Mouse (Mus musculus) left cerebral cortex, postnatal 10 days (tissue): ENCODE data around the gene Rsph1. TPM values are rescaled to one million over a fixed set of nuclear protein-coding genes. Genes with fewer than 3 reads are reported as not detected.

Experiments
- DNase-seq, 2 experiments: peaks; one replicate each; pipeline ENCODE4 v3.0.0; 2021 to 2022; ENCODE audit warnings: low spot score in 2 of 2, mixed read lengths in 1 of 2; ENCODE audit errors: extremely low spot score in 1 of 2
- intact Hi-C: fragments of 180-260 bp; cut with DNase I; formaldehyde crosslinking; loops from one replicate; pipeline ENCODE4 v1.15.1; 2025
- total RNA-seq, 2 experiments: library from RNA; stranded (reverse); gene quantifications; 2 replicates each; pipeline ENCODE4 v1.2.3; 2021

Rsph1 gene
- total RNA-seq, 2 experiments from 2014 or later, result 12.1 to 14.2 TPM

GRCm38 (mm10) chr17:31265831-31266230 lies 11.4 kb downstream of the Rsph1 start:
- intact Hi-C loops, result no loop called here
- DNase-seq, result no peak

DNA sequence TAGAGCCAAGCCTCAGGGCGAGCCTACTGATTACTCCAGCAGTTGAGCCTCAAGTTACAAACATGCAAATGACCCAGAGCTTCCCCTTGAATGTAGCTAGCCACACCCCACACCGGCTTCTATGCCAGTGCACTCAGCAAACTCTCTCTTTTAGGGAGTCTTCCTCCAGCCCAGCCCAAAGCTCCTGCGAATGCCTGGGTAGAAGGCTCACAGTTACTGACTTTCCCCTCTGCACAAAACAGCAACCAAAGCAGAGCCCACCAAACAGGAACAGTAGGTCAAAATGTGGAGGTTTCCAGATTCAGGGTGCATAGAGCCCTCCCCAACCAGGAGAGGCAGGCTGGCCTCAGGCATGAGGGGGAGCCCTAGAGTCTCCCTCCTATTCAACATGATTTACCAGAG lies 12.0 kb downstream of the Rsph1 start:
- intact Hi-C loops, result no loop called here
- no peak for DNase-seq

DNA sequence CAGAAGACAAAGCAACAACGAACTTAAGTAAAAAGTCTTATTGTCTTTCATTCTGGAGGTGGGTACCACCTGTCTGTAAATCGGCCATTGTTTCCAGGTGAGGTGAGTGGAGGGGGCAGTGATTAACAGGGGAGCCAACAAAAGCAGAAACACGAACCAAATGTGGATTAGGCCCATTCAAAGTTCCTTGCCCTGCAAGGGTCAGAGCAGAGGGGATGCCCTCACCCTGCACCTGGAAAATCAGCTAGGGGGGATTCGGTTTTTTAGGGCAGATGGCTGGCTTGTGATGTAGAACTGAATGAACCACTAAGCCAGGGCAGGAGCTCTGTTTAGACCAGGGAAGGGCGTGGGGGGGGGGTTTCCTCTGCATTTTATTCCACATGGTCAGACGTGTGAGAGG lies 12.8 kb downstream of the Rsph1 start:
- no peak for DNase-seq

GRCm38 (mm10) chr17:31263770-31264169 lies 13.4 kb downstream of the Rsph1 start:
- intact Hi-C loops, result no loop called here
- DNase-seq, result no peak

More for the DNA sequence above, 12.8 kb downstream of the Rsph1 start:
- intact Hi-C loops, result no loop called here

DNA sequence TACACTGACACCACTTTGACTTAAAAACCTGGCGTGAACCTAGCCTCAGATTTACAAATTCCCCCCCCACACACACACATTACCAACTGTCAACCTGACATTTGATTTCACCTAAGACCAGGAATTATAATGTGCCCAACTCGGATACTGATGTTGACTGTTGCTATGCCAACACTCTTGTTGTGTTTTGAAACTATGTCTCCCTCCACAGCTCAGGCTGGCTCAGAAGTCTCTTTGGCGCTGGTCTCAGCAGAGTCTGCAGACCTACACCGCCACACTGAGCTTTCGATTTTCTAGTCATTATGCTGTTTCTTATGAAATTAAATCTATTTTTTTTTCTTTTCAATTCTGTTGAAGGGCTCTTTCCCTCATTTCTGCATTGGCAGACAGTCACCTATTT lies 14.5 kb downstream of the Rsph1 start:
- intact Hi-C loops, result no loop called here

GRCm38 (mm10) chr17:31261352-31261751 lies 15.8 kb downstream of the Rsph1 start:
- intact Hi-C loops, result no loop called here

More for the DNA sequence above, 14.5 kb downstream of the Rsph1 start:
- DNase-seq, result no peak

DNA sequence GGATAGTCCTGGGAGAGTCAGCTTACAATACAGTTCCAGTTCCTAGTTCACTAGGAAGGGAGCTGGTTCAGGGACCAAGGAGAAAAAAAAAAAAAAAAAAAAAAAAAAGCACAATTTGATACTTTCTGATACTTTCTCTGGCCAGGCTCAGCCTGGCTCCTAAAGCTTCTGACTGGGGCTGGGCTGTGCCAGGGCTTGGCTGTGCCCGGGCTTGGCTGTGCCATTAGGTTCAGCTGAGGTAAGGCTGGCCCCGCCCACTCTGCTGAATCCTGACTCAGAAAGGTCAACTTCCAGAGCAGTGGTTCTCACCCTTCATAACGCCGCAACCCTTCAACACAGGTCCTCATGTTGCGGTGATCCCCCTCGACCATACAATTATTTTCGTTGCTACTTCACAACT lies 16.8 kb downstream of the Rsph1 start:
- DNase-seq, result peak in 1 of 2 experiments; percentile 67
- intact Hi-C loops, result no loop called here

More at GRCm38 (mm10) chr17:31261352-31261751, 15.8 kb downstream of the Rsph1 start:
- DNase-seq, result no peak

- no peak for DNase-seq
- intact Hi-C loops, result no loop called here
These were observed 17.4 kb downstream of the Rsph1 start for GRCm38 (mm10) chr17:31259825-31260224.

- intact Hi-C loops, result no loop called here
- DNase-seq, result no peak
These were observed 18.0 kb downstream of the Rsph1 start for GRCm38 (mm10) chr17:31259145-31259544.

DNA sequence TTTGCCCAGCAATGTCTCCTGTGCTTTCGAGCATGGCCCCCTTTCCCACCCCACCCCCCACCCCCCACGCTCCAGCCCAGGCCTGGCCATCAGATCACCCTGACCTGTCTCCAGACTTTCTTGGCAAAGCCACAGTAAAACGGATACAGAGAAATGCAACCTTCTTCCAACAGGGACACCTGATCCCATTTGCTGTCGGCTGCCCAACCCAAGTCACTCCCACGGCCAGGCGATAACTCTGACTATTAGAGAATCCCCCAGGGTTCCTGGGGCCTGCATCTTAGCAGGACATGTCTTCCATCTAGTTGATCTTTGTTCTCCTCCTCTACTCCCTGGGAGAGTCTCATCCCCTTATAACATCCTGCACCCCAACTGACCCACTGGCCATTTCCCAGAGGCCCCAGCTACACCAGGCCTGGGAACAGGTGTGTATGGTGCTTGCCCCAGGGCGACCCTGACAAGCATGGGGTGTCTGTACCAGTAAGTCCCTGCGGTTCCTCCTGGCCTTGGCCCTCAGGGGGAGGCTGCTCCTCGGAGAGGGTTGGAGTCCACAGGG lies 18.8 kb downstream of the Rsph1 start:
- intact Hi-C loops, result no loop called here
- no peak for DNase-seq

GRCm38 (mm10) chr17:31257898-31258297 lies 19.3 kb downstream of the Rsph1 start:
- intact Hi-C loops, result no loop called here
- no peak for DNase-seq

DNA sequence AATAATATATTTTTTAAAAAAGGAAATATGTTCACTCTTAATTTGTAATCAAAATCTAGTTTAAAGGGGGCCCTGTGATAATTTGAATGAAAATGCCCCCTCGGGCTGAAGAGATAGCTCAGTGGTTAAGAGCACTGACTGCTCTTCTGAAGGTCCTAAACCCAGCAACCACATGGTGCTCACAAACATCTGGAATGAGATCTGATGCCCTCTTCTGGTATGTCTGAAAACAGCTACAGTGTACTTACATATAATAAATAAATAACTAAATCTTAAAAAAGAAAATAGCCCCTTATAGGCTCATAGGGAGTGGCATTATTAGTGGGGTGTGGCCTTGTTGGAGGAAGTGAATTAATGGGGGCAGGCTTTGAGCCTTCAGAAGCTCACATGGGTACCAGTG lies 20.0 kb downstream of the Rsph1 start:
- intact Hi-C loops, result no loop called here
- no peak for DNase-seq

DNA sequence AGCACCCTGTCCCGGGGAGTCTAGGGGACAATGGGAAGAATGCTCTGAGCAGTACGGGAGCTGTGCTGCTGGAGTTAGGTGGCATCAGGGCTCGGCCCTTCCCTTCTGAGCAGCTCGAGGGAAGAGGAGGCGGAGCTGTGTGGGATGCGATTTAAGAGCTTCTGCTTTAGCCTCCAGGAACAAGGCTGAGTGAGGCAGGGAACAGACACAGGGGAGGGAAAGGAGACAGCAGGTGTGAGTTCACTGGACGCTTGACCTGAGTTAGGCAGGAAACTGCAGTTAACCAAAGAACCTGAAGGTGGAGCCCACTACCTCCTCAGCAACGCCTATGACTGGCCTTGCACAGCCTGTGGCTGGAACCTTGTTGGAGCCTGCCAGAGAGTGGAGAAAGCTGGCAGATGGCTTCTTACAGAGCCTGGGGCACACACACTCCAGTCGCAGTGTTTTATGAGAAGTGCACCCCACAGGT lies 22.7 kb downstream of the Rsph1 start:
- intact Hi-C loops, result loop anchor here (1.0 kb wide), 1 partner anchor 55 kb away; no protein-coding TSS in a partner anchor
- peak; percentile 77 to 83 for DNase-seq

DNA sequence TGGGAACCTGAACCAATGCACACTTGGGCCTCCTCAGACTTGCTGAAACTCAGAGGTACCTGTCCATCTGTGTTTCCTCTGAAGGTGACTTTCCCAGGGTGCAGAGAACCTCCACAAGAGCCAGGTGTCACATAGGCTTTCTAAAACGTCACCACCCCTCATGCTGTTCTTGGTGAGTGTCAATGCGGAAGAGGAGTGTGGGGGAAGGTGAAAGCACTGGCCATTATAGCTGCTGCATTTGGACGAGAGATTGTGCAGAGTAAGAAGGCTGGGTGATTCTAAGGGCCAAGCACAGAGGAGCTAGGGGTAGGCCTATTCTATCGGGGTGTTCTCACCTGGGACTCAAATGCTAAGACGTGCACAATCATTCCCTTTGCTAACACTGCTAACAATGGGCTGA lies 23.2 kb downstream of the Rsph1 start:
- DNase-seq, result no peak
- intact Hi-C loops, result loop anchor here (1.0 kb wide), 1 partner anchor 55 kb away; no protein-coding TSS in a partner anchor

GRCm38 (mm10) chr17:31247144-31247543 lies 30.0 kb downstream of the Rsph1 start:
- intact Hi-C loops, result no loop called here
- DNase-seq, result no peak

DNA sequence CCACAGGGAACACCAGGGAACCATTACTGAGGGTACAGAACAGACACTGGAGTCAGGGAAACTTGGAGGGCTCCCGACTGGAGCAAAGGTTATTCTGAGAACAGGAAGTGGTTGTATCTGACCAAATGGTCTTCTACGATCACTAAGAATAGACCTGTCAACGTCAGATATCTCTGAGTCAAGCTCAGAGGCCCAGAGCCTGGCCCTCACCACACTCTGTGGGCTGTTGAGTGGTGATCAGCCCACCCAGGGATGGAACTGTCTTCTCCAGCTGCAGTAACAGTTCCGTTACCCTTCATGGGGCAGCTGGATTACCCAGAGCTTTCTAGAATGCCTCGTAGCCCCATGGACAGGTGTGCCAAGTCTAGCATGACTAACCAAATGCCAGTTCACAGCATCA lies 31.9 kb downstream of the Rsph1 start:
- DNase-seq, result no peak

GRCm38 (mm10) chr17:31242764-31243163 lies 34.4 kb downstream of the Rsph1 start:
- DNase-seq, result no peak
- intact Hi-C loops, result no loop called here

More for the DNA sequence above, 31.9 kb downstream of the Rsph1 start:
- intact Hi-C loops, result no loop called here

- intact Hi-C loops, result no loop called here
- no peak for DNase-seq
These were observed 36.0 kb downstream of the Rsph1 start for GRCm38 (mm10) chr17:31241156-31241555.

DNA sequence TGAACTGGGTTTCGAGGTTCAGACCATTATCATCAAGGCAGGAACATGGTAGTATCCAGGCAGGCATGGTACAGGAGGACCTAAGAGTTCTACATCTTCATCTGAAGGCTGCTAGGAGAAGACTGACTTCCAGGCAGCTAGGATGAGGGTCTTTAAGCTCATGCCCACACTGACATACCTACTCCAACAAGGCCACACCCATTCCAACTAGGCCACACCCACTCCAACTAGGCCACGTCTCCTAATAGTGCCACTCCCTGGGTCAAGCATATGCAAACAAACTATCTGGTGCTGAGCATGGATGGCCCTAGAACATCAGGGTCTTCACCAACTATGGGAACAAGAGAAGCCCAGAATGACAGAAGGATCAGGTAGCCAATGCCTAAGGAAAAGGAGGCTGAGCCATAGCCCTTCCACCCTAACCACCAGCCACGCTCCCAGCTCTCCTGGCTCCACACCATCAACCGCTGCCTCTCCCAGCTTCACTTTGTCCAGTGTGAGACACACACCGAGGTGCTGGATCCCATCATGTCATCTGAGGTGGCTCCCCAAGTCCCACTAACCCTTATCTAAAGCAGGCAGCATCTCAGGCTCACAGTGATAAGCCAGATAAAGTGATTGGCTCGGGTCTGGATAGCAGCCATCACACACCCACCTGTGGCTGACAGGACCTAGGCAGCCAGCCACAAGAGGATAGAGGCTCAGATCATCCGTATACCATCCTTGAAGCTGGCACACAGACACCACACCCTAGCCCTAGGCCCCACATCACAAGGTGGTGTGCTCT lies 38.8 kb downstream of the Rsph1 start:
- no peak for DNase-seq
- intact Hi-C loops, result loop anchor here (5.0 kb wide), 1 partner anchor 76 kb away; no protein-coding TSS in a partner anchor

GRCm38 (mm10) chr17:31235915-31236314 lies 41.3 kb downstream of the Rsph1 start:
- intact Hi-C loops, result loop anchor here (5.0 kb wide), 1 partner anchor 74 kb away; no protein-coding TSS in a partner anchor
- DNase-seq, result no peak
